12 mouse cellular contexts compared by ENCODE assay signal in genomic region chr16:45886599-45886998, GRCm38 (mm10).
A peak's percentile ranks its signal among the peaks of the same experiment; 100 is the strongest.
DNase-seq lines count a peak whose midpoint lies in the region; ATAC-seq and TF ChIP-seq lines count a peak whose summit lies in the region.
"Had no signal": no experiment of that assay in that cellular context is flagged by ENCODE, and none has a peak within 500 bp of the region (broad histone marks: within the 10 kb centered on the region; RNA-seq: fewer than 3 reads in every experiment).

No protein-coding gene starts in this region.

- H3K79me2 ChIP-seq in myocyte (ENCODE audit: control insufficient read depth, insufficient read depth), result no peaks in the 10 kb centered on the region

- peaks cover 14% of the 10 kb centered on the region for H3K4me1 ChIP-seq in kidney, embryonic 16.5 days (ENCODE audit: insufficient read depth, low read length)
- no peaks in the 10 kb centered on the region for H3K4me1 ChIP-seq in midbrain, embryonic 10.5 days
- no peaks in the 10 kb centered on the region for H3K4me1 ChIP-seq in hindbrain, embryonic 12.5 days
- H3K4me1 ChIP-seq in hindbrain, embryonic 10.5 days (replicated peaks), result no peaks in the 10 kb centered on the region
- H3K4me1 ChIP-seq: embryonic facial prominence, embryonic 13.5 days had no signal

- ATAC-seq in CD4-positive, CD25-positive, alpha-beta regulatory T cell, adult 4 months, result peak; percentile 39
- peak; percentile 49; the same call in 1 of the 2 replicates for ATAC-seq in kidney, embryonic 16.5 days (ENCODE audit: low FRiP score, low TSS enrichment)
- no peak for ATAC-seq in hindbrain, embryonic 12.5 days (ENCODE audit: low FRiP score)
- ATAC-seq: forebrain, embryonic 16.5 days had no signal

- H3K27me3 ChIP-seq in kidney, embryonic 16.5 days (ENCODE audit: insufficient read depth, low read length), result no peaks in the 10 kb centered on the region
- no peaks in the 10 kb centered on the region for H3K27me3 ChIP-seq in myocyte (ENCODE audit: control insufficient read depth, insufficient read depth, insufficient read length)
- no peaks in the 10 kb centered on the region for H3K27me3 ChIP-seq in midbrain, embryonic 10.5 days (ENCODE audit: low read depth, poor library complexity, severe bottlenecking)
- no peaks in the 10 kb centered on the region for H3K27me3 ChIP-seq in hindbrain, embryonic 12.5 days
- H3K27me3 ChIP-seq in hindbrain, embryonic 10.5 days (ENCODE audit: insufficient read depth, poor library complexity, severe bottlenecking), result no peaks in the 10 kb centered on the region
- H3K27me3 ChIP-seq: embryonic facial prominence, embryonic 13.5 days had no signal

- WGBS in kidney, embryonic 16.5 days, result 43% methylated on average over 5 of the region's 5 CpGs
- WGBS in midbrain, embryonic 10.5 days, result 75% methylated on average over 5 of the region's 5 CpGs
- 76% methylated on average over 5 of the region's 5 CpGs for WGBS in hindbrain, embryonic 12.5 days
- WGBS in hindbrain, embryonic 10.5 days, result 79% methylated on average over 5 of the region's 5 CpGs

- H3K9me3 ChIP-seq in kidney, embryonic 16.5 days (ENCODE audit: low read length), result no peaks in the 10 kb centered on the region
- no peaks in the 10 kb centered on the region for H3K9me3 ChIP-seq in midbrain, embryonic 10.5 days (replicated peaks)
- H3K9me3 ChIP-seq in hindbrain, embryonic 12.5 days (replicated peaks), result no peaks in the 10 kb centered on the region
- no peaks in the 10 kb centered on the region for H3K9me3 ChIP-seq in hindbrain, embryonic 10.5 days
- H3K9me3 ChIP-seq: embryonic facial prominence, embryonic 13.5 days had no signal

- no peak overlapping the region for H3K4me2 ChIP-seq in kidney, embryonic 16.5 days (replicated peaks; ENCODE audit: low read depth, low read length)
- H3K4me2 ChIP-seq in myocyte (ENCODE audit: low read depth), result peak overlapping the region; percentile 8
- no peak overlapping the region for H3K4me2 ChIP-seq in hindbrain, embryonic 12.5 days (replicated peaks)
- H3K4me2 ChIP-seq: embryonic facial prominence, embryonic 13.5 days had no signal

- no peak overlapping the region for H3K9ac ChIP-seq in kidney, embryonic 16.5 days (replicated peaks; ENCODE audit: low read length)
- no peak overlapping the region for H3K9ac ChIP-seq in hindbrain, embryonic 12.5 days
- H3K9ac ChIP-seq: embryonic facial prominence, embryonic 13.5 days had no signal

- DNase-seq in kidney, adult 11 months, result peak; percentile 47
- DNase-seq in kidney, adult 8-10 months, result no peak
- DNase-seq in midbrain, embryonic 10.5 days (ENCODE audit: low spot score), result no peak
- no peak for DNase-seq in hindbrain, embryonic 10.5 days (ENCODE audit: low spot score)
- DNase-seq: cerebellum, adult 2 months; left cerebral cortex, postnatal 4 days had no signal

- H3K27ac ChIP-seq in kidney, embryonic 16.5 days (ENCODE audit: low read length), result peak overlapping the region; percentile 51
- H3K27ac ChIP-seq in midbrain, embryonic 10.5 days (replicated peaks), result no peak overlapping the region
- no peak overlapping the region for H3K27ac ChIP-seq in hindbrain, embryonic 12.5 days
- H3K27ac ChIP-seq in hindbrain, embryonic 10.5 days, result no peak overlapping the region
- H3K27ac ChIP-seq: embryonic facial prominence, embryonic 13.5 days had no signal

- no peaks in the 10 kb centered on the region for H3K36me3 ChIP-seq in kidney, embryonic 16.5 days (ENCODE audit: insufficient read depth, low read length)
- no peaks in the 10 kb centered on the region for H3K36me3 ChIP-seq in myocyte (ENCODE audit: control insufficient read depth, insufficient read depth)
- no peaks in the 10 kb centered on the region for H3K36me3 ChIP-seq in midbrain, embryonic 10.5 days
- H3K36me3 ChIP-seq in hindbrain, embryonic 12.5 days, result no peaks in the 10 kb centered on the region
- H3K36me3 ChIP-seq in hindbrain, embryonic 10.5 days, result no peaks in the 10 kb centered on the region
- H3K36me3 ChIP-seq: embryonic facial prominence, embryonic 13.5 days had no signal

- no peak overlapping the region for H3K4me3 ChIP-seq in kidney, embryonic 16.5 days (ENCODE audit: low read length)
- H3K4me3 ChIP-seq in myocyte, result no peak overlapping the region
- H3K4me3 ChIP-seq in midbrain, embryonic 10.5 days, result no peak overlapping the region
- H3K4me3 ChIP-seq in hindbrain, embryonic 12.5 days, result no peak overlapping the region
- no peak overlapping the region for H3K4me3 ChIP-seq in hindbrain, embryonic 10.5 days
- H3K4me3 ChIP-seq: embryonic facial prominence, embryonic 13.5 days had no signal

- TF ChIP-seq POLR2A in myocyte (IDR thresholded peaks at IDR 0.05; ENCODE audit: insufficient read length, low read depth), result no peak

- no peak overlapping the region for H3ac ChIP-seq in myocyte (ENCODE audit: control insufficient read depth, insufficient read length)

TF ChIP-seq in myocyte, 11 proteins besides CTCF, POLR2A, EP300 and RAD21:
- TF ChIP-seq SRF (IDR thresholded peaks at IDR 0.05; ENCODE audit: control insufficient read depth, insufficient read length, low read depth) (no peak), MYOD1 (IDR thresholded peaks at IDR 0.05; ENCODE audit: control insufficient read depth in 1 of 3, insufficient read length in 2 of 3, low read depth in 2 of 3) (no peak), MAX (IDR thresholded peaks at IDR 0.05; ENCODE audit: low read depth) (no peak), TCF12 (IDR thresholded peaks at IDR 0.05; ENCODE audit: insufficient read depth, poor library complexity, severe bottlenecking) (no peak), MYOG (IDR thresholded peaks at IDR 0.05; ENCODE audit: control insufficient read depth in 1 of 3, insufficient read depth in 1 of 3, insufficient read length in 2 of 3, low read depth in 2 of 3) (no peak), TCF3 (IDR thresholded peaks at IDR 0.05; ENCODE audit: insufficient read length, low read depth) (no peak), E2F4 (IDR thresholded peaks at IDR 0.05; ENCODE audit: insufficient read depth) (no peak), REST (IDR thresholded peaks at IDR 0.05; ENCODE audit: insufficient read depth, insufficient read length) (no peak), POLR2AphosphoS2 (IDR thresholded peaks at IDR 0.05; ENCODE audit: insufficient read length, low read depth) (no peak), USF1 (IDR thresholded peaks at IDR 0.05; ENCODE audit: low read depth) (no peak), CEBPB (IDR thresholded peaks at IDR 0.05; ENCODE audit: insufficient read depth, poor library complexity, severe bottlenecking) (no peak)
TF ChIP-seq in myocyte: peak in this region for 0.
